Mouse (Mus musculus): ENCODE results near the gene Gm29776.

Gm29776 gene

GRCm38 (mm10) chr14:54709054-54709453, 10.4 kb upstream of the Gm29776 start:
- WGBS: 92% methylated on average over 9 of the region's 9 CpGs

- WGBS: 72% methylated on average over 17 of the region's 17 CpGs
Measured at GRCm38 (mm10) chr14:54706589-54707320, 8.1 kb upstream of the Gm29776 start.

GRCm38 (mm10) chr14:54705844-54706243, 7.2 kb upstream of the Gm29776 start:
- WGBS: 71% methylated on average over 5 of the region's 5 CpGs

- 73% methylated on average over 10 of the region's 10 CpGs for WGBS
Measured at GRCm38 (mm10) chr14:54703207-54703606, 4.6 kb upstream of the Gm29776 start.

- WGBS: 15% methylated on average over 6 of the region's 6 CpGs
Measured at GRCm38 (mm10) chr14:54701298-54701697, 2.7 kb upstream of the Gm29776 start.

- 61% methylated on average over 3 of the region's 3 CpGs for WGBS
Measured at GRCm38 (mm10) chr14:54699586-54699985, 953 bp upstream of the Gm29776 start.

- WGBS: 89% methylated on average over 4 of the region's 4 CpGs
Measured at GRCm38 (mm10) chr14:54696752-54697151, 1.9 kb downstream of the Gm29776 start.

- 83% methylated on average over 6 of the region's 6 CpGs for WGBS
Measured at GRCm38 (mm10) chr14:54695042-54695441, 3.6 kb downstream of the Gm29776 start.

- WGBS: 2% methylated on average over 8 of the region's 8 CpGs
Measured at GRCm38 (mm10) chr14:54687251-54687650, 11.4 kb downstream of the Gm29776 start.

GRCm38 (mm10) chr14:54686522-54687143, 12.0 kb downstream of the Gm29776 start, which contains the start of gene Acin1:
TSS of gene Acin1 (minus strand) at chr14:54686931.
- under 1% methylated on average over 44 of the region's 44 CpGs for WGBS

- WGBS: 1% methylated on average over 41 of the region's 41 CpGs
Measured at GRCm38 (mm10) chr14:54686063-54686521, 12.5 kb downstream of the Gm29776 start, which contains the start of gene 1700123O20Rik. TSS of gene 1700123O20Rik (plus strand) at chr14:54686216.

GRCm38 (mm10) chr14:54685471-54685870, 13.2 kb downstream of the Gm29776 start:
- WGBS: 3% methylated on average over 8 of the region's 8 CpGs

GRCm38 (mm10) chr14:54682396-54682795, 16.2 kb downstream of the Gm29776 start:
- WGBS: 68% methylated on average over 3 of the region's 3 CpGs

- WGBS: 84% methylated on average over 16 of the region's 16 CpGs
Measured at GRCm38 (mm10) chr14:54678657-54679304, 19.9 kb downstream of the Gm29776 start.

- 61% methylated on average over 5 of the region's 5 CpGs for WGBS
Measured at GRCm38 (mm10) chr14:54676290-54676689, 22.3 kb downstream of the Gm29776 start.

- WGBS: 42% methylated on average over 2 of the region's 2 CpGs
Measured at GRCm38 (mm10) chr14:54674317-54674716, 24.3 kb downstream of the Gm29776 start.

- WGBS: 77% methylated on average over 4 of the region's 4 CpGs
Measured at GRCm38 (mm10) chr14:54669381-54669780, 29.3 kb downstream of the Gm29776 start.

GRCm38 (mm10) chr14:54664477-54665222, 34.0 kb downstream of the Gm29776 start:
- WGBS: 58% methylated on average over 10 of the region's 10 CpGs

- 72% methylated on average over 2 of the region's 2 CpGs for WGBS
Measured at GRCm38 (mm10) chr14:54660009-54660408, 38.6 kb downstream of the Gm29776 start.

- 2% methylated on average over 12 of the region's 12 CpGs for WGBS
Measured at GRCm38 (mm10) chr14:54653496-54653895, 45.1 kb downstream of the Gm29776 start.

- WGBS: 3% methylated on average over 7 of the region's 7 CpGs
Measured at GRCm38 (mm10) chr14:54652787-54653186, 45.8 kb downstream of the Gm29776 start.

GRCm38 (mm10) chr14:54651556-54651955, 47.1 kb downstream of the Gm29776 start:
- WGBS: 73% methylated on average over 4 of the region's 4 CpGs
